Mouse (Mus musculus) right cerebral cortex, postnatal 14 days (tissue): ENCODE measurements around the gene Syngap1.
"Not testable (repeated sequence)": the region's sequence is repeated elsewhere in the genome, so short reads cannot be mapped to it uniquely, and the experiment has no call there.

Experiments used
- DNase-seq: peaks from one replicate; pipeline ENCODE4 v3.0.0; 2022

Gene Syngap1

DNA sequence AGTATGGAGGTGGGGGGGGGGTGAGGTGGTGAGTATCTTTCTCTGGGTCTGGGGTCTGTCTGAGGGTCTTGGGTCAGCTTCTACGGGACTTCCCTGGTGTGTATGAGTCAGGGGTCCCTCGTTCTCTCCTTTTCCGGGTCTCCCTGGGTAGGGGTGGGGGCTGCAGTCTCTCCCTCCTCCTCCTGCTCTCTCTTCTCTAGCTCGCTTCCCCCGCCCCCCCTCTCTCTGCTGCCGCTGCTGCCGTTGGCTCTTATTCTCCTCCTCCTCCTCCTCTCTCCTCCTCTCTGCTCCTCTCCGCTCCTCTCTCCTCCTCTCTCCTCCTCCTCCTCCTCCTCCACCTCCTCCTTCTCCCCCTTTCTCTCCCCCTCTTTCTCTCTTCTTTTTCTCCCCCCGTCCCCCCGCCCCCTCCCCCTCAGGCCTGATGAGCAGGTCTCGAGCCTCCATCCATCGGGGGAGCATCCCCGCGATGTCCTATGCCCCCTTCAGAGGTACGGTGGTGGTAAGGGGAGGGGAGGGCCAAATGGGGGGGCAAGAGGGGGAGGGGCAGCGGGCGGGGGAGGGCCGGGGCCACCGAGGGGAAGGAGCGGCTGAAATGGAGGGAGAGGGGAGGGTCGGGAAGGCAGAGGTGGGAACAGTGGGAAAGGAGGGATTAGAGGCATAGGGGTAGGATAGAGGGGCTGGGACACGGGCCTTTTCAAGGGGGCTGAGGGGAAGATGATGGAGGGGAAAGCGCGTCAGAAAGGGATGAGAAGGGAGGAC is at the start of gene Syngap1:
TSS of gene Syngap1 (plus strand) at position 223 of the 759 bp plus-strand sequence.
- DNase-seq = peak; percentile 65

DNA sequence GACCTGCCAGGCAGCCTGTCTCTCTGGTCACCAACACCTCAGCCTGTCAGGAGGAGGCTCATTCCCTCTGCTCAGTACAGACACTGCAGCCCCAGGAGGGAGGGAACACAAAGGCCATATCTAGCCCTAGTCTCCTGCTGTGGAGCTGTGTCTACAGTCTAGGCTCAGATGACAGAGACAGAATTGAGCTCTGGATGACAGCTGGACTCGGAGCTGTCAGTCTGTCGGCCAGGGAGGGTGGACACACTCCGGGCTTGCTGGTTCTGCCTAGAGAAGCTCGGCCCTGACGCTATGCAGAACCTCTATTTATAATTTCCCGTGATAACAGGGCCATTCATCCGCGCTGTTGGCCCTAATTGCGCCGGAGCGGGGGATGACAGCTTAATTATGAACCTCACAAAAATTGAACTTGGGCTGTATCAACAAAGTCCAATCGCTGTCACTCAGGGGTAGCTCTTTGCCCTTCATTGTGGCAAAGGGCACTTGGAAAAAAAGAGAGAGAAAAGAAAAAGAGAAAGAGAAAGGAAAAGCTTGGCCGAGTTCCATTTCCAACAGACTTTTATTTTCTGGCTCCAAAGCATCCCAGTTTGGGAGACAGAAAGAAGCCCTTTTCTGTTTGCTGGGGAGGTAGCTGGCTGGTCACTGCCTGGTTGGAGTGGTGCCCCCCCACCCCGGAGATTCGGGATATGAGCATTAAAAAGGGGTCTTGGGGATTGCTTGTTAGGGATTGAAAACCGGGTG is 48.2 kb upstream of the Syngap1 start:
- no peak for DNase-seq

DNA sequence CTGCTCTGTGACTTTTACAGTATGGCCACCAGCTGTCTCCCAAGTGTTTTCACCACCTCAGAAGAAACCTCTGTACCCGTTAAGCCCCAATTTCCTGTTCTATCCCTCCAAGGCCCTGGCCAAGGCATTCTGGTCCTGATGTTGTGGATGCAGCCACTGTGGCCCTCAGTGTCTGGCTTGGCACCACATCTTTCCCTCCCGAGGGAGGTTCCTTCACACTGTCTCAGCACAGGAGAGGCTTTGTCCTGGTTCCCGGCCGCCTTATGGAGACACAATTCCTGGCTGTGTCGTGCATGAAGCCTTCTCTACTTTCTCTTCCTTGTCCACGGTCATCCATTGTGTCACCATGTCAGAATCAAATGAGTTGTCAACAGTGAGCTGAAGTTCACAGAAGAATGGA is 47.6 kb upstream of the Syngap1 start:
- no peak for DNase-seq

DNA sequence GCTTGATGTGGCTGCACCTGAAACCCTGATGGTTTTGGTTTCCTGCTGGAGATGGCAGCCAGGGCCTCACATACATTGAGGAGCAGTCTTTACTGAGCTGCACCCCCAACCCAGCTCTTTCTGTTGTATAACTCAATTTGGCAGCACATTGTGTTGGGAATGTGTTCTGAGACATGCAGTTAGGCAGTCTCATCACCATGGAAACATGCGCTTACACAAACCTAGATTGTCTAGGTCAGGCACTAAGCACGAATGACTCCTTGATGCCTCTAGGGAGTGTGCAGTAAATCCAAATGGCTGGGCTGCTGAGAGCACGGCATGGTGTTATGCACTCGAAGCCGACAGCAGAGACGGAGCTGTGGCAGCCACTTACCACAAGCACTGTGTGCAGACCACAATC is 46.7 kb upstream of the Syngap1 start:
- DNase-seq = no peak

DNA sequence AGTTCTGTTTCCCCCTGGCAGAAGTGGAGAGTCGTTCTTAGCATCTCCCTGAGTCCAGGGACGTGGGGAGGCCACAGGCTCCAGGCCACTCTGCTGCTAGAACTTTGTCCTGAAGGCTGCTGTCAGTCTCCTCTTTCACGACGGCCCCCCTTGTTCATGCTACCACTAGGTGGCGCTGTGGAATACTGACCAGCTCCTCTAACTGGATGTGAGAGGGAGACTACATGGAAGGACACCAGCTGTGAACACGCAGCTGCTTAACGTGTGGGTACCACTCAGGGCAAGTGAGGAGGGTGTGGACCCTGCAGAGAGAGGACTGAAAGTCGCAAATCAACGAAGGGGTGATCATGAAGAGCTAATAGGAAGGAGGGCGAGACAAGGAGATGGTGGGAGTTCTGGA is 45.5 kb upstream of the Syngap1 start:
- peak; percentile 65 for DNase-seq

DNA sequence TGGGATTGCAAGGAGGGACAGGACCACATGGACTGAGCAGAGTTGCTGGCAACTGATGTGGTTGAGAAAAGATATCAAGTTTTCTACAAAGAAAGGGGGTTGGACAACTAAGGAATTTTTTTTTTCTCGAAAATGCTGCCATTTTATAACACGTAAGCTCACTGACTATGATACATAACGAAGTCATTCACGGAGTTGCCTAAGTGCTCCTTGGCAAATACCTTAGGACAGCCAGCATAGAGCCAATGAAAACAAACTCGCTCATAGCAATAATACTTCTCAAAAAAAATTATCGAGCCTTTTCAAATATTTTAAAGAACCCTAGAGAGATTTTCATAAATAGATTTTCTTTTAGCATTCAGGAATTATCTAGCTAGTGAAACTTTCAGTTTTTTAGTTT is 40.1 kb upstream of the Syngap1 start:
- no peak for DNase-seq

DNA sequence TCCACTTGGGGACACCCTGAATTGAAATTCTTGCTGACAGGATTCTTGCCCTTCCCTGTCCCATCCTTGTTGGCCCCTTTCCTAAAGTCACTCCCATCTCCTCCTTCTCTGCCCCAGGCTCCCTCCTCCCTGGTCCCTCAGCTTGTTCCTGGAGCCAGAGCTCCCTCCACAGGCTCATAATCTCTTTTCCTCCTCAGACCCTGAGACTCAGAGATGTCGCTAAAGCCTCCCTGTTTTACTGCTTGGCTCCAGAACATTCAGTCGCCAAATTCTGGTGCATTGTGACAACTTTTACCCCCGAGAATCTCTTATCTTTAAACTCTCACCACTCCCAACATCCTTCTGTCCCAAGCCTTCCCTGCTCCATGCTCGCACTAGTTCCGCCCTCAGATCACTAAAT is 36.7 kb upstream of the Syngap1 start:
- no peak for DNase-seq

DNA sequence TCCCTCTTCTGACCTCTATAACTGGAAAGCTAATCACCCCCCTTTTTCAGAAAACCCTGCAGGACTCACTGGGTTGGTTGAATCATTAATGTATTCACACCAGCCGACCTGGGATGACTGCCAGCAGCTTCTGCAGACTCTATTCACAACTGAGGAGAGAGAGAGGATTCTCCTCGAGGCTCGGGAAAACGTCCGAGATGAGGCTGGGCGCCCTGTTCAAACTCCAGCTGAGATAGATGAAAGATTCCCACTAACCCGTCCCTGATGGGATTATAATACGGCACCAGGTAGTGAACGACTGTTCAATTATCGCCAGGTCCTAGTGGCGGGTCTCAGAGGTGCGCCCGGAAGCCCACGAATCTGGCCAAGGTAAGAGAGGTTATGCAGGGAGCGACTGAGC is 33.5 kb upstream of the Syngap1 start:
- DNase-seq = not testable (repeated sequence)

DNA sequence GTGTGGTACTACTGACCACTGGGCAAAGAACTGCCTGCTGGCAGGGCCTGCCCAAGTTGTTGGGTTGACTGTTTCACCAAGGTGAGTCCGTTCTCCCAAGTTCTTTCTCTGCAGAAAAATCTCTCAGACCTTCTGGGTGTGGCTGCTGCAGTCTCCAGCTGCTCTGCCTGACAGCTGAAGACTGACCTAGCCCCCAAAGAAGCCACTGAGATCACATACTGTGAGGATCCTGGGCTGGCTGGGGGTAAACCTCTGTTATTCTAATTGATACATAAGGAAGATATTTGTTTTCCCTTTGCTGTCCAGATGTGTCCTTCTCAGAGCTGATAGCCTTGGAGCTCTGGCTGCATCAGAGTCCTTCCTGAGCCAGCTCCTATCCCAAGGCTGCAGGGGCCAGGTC is 25.8 kb upstream of the Syngap1 start:
- DNase-seq = no peak

DNA sequence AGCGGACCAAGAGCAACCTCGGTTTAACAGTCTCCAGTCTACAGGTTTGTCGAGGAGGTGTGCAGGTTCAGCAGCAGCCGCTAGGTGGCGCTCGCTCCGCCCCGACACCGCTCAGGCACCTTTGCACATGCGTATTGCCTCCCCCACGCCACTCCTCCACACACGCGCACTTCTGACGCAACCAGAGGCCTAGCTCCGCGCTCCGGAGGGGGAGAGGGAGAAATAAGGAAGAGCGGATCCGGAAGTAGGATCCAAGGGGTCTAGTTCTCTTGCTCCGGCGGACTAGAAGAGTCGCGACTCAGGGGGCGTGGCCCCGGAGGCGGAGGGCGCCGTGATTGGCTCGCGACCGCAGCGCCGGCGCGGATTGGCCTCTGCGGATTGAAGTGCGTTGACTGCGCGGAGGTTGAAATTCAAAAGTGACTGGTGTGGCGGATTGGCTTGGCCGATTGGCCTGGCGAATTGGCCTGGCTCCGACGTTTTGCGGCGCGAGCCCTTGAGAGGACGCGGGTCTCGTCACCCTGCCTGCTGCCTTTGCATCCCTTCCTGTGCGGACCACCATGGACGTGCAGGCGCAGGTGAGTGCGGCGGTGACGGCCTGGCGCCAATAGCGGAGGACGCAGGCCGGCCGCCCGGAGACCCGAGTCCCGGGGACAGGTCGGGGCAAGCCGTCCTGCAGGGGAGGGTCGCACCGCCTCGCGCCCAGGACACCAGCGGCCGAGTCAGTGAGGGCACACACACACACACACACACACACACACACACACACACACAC is 24.2 kb upstream of the Syngap1 start, which contains the start of gene Kifc5b:
TSS of gene Kifc5b (plus strand) at position 381 of the 772 bp plus-strand sequence.
- peak; percentile 100 for DNase-seq

DNA sequence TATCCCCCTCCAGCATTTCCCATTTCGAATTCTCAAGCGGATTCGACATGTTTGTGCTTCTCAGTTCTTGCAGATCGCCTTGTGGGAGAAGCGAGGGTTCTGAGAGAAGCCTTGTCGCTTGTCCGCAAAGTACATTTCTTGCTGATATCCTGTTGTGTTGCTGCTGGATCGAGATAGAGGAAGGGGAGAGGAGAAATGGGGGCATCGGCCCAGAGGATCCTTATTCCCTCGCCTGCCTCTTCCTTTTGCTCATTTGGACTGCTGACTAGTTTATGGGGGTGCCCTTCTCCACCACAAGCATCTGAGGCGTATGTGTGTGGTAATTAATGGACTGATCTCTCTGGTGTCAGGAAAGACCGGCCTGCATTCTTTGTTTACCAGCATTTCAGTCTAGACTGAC is 23.5 kb upstream of the Syngap1 start:
- DNase-seq = not testable (repeated sequence)

DNA sequence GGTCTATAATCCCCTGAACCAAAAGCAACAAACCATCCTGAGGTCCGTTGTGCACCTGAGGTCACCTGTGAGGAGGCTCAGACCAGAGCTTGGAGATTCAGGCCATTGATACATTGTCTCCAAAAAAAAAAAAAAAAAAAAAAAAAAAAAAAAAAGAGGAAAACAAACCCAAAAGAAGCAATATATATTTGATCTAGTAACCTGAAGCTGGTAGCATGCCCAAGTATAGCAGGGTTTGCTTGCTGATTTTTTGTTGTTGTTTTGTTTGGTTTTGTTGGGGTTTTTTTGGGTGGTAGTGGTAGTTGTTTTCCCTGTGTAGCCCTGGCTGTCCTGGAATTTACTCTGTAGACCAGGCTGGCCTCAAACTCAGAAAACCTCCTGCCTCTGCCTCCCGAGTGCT is 22.7 kb upstream of the Syngap1 start:
- no peak for DNase-seq

DNA sequence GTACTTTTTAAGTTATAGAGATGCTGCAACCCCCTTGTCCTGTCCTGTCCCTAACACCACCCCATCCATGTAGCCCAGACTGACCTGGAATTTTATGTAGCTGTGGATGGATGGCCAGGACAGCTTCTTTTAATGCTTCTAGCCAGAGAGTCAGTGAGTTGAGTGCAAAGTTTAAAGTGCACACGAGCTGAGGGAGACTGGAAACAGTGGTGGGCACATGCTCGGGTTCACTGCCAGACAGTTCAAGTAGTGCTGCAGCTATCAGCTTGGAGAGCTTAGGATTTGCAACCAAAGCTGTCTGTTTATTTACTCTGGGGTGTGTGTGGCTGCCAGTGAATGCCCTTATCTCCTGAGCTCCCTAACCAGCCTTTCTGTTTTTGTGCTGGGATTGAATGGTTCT is 21.5 kb upstream of the Syngap1 start:
- not testable (repeated sequence) for DNase-seq

DNA sequence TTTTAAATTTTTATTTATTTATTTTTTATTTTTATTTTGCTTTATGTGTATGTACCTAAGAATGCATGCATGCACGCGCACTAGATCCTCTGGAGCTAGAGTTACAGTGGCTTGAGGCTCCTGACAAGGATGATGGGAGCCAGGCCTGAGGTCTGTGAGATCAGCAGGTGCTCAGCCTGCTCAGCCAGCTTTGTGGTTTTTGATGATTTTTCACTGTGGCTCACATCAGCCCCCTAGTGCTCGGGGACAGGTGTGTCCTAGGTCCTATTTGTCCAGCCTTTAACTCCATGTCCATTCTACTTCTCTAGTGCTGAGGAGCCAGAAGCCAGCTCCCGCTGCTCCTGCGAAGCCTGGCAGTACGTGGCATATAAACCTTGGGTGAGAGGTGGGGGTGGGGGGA is 18.7 kb upstream of the Syngap1 start:
- DNase-seq = not testable (repeated sequence)

DNA sequence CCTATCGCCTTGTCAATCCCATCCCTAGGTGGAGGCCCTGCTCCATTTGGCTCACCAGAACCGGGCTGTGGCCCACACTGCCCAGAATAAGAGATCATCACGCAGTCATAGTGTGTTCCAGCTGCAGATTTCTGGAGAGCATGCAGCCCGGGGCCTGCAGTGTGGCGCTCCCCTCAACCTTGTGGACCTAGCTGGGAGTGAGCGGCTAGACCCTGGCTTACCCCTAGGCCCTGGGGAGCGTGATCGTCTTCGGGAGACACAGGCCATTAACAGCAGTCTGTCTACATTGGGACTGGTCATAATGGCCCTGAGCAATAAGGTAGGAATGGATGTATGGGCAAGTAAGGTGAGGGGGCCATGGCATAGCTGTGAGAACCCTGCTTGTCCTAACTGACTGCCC is 15.6 kb upstream of the Syngap1 start:
- not testable (repeated sequence) for DNase-seq

DNA sequence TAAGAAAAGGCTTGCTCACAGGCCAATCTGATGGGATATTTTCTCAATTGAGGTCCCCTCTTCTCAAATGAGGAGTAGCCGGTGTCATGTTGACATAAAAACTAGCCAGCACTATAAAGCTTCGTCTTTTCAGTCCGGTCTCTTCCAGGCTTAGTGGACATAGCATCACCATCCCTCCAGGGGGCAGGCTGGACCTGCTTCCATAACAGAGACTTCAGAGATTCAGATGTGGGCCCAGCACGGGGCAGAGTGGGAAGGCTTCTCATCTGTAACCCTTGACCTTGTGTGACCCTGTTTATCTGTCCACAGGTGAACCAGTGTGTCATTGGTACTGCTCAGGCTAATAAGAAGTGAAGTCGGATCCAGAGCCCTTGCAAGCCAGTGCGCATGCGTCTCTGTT is 9.3 kb upstream of the Syngap1 start:
- not testable (repeated sequence) for DNase-seq

DNA sequence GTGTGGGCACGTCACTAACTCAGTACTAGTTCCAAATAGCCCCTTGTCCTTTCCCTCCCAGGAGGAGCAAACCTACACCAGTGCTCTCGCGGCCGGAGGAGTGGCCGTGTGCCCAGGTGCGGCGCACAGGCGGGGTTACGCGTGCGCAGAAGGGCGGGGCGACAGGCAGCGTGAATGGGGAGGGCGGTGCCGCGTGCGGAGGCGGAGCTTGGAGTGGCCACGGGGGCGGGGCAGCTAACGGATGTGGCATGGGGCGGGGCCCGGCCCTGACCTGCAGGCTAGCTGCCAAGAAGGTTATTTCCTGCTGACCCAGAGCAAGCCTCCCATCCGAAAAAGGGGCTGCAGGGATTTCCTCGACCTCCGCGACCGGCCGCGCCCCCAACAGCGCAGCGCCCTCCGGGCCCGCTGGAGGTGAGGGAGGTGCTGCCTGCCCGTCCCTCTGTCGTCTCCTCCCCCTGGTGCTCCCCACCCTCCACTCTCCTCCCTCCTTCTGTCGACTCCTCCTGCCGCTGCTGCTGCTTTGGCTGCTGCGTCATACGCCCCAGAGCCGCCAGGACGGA is 8.1 kb upstream of the Syngap1 start, which contains the start of gene Phf1:
TSS of gene Phf1 (plus strand) at position 214 of the 560 bp plus-strand sequence.
- peak; percentile 96 for DNase-seq

DNA sequence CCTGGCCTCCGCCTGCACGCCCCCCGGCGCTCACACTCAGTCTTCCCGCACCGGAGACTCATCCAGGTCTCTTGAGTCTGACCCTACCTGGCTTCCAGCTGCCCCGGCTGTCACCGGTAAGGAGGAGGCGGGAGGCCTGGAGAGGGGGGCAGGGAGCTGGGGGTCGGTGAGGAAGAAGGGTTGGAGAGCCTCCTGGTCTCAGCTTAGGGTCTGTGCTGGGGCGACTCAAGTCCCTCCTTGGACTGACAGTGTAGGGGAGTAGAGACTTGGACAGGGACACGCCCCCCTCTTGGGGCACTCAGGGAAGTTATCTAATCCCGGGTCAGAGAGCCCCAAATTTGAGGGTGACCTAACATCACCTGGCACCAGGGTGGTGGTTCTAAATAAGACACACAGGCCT is 7.6 kb upstream of the Syngap1 start:
- DNase-seq = peak; percentile 8

DNA sequence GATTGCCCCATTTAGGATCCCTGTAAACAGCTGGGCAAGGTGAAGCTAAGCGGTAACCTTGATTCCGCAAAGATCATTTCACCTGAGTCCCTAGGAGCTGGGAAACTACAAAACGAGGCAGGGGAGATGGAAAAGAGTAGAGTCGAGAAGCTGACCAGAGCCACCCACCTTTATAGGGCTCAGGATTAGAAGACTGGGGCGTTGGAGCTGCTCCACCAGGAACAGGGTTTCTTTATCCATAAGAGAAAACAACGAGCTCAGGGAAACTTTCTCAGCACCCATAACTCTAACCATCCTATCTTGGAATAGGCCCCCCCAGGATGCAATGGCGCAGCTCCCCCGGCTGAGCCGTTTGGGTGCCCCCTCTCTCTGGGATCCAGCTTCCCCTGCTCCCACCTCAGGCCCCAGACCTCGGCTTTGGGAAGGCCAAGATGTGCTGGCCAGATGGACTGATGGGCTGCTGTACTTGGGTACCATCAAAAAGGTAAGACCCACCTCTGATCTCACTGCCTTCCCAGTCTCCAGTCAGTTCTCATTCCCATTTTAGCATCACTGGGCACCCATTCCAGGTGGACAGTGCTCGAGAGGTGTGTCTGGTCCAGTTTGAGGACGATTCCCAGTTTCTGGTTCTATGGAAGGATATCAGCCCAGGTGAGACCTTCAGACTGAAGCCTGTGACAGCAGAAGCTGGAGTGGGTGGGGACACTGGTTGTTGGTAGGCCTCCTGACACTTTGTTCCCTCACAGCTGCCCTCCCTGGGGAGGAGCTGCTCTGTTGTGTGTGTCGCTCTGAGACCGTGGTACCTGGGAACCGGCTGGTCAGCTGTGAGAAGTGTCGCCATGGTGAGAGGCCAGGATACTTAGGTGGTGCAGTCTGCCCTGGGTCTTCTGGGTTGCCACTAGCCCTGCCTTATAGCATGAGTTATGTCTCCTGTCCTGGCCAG is 6.9 kb upstream of the Syngap1 start:
- no peak for DNase-seq

DNA sequence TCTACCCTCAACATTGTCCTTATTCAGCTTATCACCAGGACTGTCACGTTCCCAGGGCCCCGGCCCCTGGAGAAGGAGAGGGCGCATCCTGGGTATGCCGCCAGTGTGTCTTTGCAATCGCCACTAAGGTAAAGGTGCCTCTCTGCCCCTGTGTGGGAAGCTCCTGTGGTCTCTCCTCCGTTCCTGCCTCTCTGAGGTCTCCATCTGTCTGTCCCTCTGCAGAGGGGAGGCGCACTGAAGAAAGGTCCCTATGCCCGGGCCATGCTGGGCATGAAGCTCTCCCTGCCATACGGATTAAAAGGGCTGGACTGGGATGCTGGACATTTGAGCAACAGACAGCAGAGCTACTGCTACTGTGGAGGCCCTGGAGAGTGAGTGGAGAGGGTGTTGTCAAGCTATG is 6.0 kb upstream of the Syngap1 start:
- no peak for DNase-seq

DNA sequence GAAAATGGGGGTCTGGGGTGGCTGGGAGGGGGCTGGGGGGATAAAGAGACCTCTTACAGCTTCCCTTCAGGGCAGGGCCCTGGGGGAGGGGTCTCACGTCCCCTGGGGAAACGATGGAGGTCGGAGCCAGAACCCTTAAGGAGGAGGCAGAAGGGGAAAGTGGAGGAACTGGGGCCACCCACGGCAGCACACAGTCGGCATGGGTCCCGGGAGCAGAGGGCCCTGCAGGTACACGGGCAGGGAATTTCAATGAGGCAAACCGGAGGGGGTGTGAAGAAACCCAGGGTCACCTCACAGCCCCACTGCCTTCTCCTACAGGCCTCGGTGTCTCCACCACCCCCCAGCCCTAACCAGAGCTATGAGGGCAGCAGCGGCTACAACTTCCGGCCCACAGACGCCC is 4.6 kb upstream of the Syngap1 start:
- no peak for DNase-seq
